Mouse (Mus musculus) embryo, embryonic 10 days (tissue): ENCODE measurements around the gene Best3.

Source experiments
- DNase-seq: peaks from one replicate; pipeline ENCODE4 v3.0.0-alpha.2; 2015; ENCODE audit warnings: low spot score

Best3 gene

DNA sequence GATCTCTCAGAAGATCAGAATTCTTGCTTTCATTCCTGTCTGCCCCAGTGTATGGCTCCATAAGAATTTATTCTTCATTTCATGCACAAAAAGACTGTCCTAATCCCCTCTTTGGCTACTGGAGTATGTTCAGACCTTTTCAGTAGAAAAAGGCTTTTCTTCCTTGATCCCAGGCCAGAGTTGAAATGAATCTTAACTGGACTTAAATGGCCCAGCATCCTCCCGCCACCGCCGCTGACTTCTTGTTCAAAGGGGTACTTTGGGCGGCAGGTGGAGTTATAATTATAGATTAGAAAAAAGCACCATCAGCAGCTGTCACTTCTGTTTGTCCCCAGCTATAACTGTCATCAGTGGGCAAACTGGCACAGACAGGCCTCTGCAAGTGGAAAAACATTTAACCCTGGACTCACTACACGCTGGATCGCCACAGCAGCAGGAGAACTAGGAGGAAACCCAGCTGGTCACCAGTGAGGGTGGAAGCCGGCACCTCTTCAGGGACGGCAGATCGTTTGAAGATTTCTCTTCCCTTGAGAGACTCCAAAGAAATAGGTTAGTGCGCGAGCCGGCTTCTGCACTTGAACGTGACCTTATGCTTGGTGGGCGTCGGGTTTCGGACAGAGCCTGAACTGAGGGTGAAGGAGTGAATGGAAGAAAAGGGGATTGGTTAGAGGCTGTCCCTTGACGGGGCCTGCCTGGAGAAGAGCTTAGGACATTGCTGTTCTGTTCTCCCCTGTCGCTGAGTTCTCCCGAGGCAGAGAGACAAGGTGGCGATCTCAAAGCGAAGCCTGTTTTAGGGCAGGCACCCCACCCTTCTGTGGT, at the start of gene Best3:
Best3 (plus strand) TSS at position 51 of the 819 bp plus-strand sequence.
- peak; percentile 31 for DNase-seq

GRCm38 (mm10) chr10:116943025-116943424, 43.1 kb upstream of the Best3 start:
- no peak for DNase-seq

- no peak for DNase-seq
These were observed 42.0 kb upstream of the Best3 start for GRCm38 (mm10) chr10:116944144-116944543.

DNA sequence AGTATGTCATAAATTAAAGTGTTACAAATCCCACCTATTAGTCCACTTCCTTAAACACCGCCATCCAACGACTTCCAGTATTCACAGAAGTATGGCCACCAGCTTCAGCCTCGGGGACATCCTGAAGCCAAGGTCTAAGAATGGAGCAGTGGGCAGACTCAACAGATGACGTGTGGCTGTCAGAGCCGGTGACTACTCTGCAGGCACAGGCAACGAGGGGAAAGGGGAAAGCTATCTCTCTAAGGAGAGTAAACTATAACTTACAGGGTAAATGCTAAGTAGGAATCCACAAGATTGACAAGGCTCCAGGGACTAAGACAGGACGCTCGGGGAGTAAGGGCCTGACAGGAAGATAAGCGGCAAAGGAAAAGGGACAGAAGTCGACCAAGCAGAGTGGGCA, 41.2 kb upstream of the Best3 start:
- no peak for DNase-seq

DNA sequence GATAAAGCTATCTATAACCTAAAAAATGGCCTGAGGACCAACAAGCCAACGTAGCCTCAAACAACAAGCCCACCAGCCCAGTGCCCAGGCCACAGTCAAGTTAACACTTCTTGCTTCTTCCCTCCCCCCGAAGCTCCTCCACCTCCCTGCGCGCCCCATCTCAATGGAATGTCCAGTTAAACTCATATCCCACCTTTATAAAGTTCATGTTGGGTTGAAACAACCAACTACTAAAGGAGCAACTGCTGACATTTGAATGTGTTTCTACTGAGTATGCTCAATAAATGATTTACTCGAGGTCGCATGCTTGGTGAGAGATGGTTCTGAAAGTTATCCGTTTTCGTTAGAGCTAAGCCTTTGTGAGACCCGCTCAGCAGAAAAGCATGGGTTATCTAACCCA, 37.7 kb upstream of the Best3 start:
- no peak for DNase-seq

DNA sequence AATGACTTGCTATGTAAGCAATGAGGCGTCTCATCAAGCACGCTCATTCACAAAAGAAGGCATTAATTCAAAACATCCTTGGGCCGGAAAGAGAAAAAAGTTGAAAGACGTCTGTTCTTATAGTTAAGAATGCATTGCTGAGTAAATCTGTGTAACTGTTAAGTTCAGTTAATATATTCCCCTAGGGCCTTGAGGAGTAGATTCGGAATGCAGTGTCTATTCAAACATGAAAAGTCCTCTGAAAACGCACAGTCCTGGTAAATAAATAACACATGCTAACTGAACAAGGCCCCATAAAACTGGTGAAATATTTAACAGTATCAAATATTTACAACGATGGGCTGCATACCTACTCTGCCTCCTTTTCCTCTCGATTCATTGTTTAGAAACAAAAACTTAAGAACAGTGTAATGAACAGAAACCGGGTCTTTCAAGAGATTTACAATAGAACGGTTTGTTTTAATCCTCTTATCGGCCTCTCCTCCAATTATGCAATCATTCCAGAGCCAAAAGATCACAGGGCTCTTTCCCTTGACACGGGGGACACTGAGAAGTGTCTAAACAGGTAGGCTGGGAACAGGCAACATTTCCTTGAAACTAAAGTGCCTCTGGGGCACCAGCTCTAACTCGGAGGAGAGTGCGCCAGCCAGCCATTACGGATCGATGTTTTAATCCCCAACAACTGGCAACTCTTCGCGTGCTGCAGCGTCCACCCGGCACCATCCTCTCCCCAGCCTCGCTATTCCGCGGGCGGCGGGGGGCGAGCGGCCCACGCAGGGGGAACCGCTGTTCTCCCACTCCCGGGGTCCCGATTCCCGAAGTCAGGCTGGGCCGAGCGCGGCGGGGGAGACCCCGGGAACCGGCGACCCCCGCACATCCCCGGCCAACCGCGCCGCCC, 36.8 kb upstream of the Best3 start:
- peak; percentile 74 for DNase-seq

- peak; percentile 88 for DNase-seq
These were observed 35.9 kb upstream of the Best3 start, which contains the start of gene Rab3ip for GRCm38 (mm10) chr10:116950009-116950769. Rab3ip (minus strand) TSS chr10:116950769.

GRCm38 (mm10) chr10:116950886-116951285, 35.2 kb upstream of the Best3 start:
- DNase-seq = no peak

GRCm38 (mm10) chr10:116955191-116955590, 30.9 kb upstream of the Best3 start:
- no peak for DNase-seq

- DNase-seq = no peak
These were observed 29.5 kb upstream of the Best3 start for GRCm38 (mm10) chr10:116956483-116957158.

- no peak for DNase-seq
These were observed 28.1 kb upstream of the Best3 start for GRCm38 (mm10) chr10:116957867-116958551.

DNA sequence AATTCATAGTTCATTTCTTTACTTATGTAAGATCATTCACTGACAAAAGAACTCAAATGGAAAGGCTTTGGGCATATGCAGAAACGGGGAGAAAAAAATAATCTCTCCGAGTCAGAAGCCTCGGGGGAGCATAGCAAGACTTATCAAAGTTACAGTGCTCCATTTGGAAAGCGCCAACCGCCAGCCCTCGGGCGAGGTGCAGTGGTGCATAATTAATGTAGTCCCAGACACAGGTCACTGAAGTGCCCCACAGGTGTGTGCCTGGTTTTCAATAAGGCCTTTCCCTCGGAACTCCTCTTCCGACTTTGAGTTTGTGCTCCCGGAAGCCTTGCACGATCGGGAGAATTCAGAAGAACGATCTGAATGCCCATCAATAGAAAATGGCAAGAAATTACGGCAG, 24.0 kb upstream of the Best3 start:
- DNase-seq = no peak

- no peak for DNase-seq
These were observed 23.3 kb upstream of the Best3 start for GRCm38 (mm10) chr10:116962803-116963202.

GRCm38 (mm10) chr10:116964084-116964483, 22.0 kb upstream of the Best3 start:
- no peak for DNase-seq

- DNase-seq = no peak
These were observed 21.5 kb upstream of the Best3 start for GRCm38 (mm10) chr10:116964571-116964970.

DNA sequence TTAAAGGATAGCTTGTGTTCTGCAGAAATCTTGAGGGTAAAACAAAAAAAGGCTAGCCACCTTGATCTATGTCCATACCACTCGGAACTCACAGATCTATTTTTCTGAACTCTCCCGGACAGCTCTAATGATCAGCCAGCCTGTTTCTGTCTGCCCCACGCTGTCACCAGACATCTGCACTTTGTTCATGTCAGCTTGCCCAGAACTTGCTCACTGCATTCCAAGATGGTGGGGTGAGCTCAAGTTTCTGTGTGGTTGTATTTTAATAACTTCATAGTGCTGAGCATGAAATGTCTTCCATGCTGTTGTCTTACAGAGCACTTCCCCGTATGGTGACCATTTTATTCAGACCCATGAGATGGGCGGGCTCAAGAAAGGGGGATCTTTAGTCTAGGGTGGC, 20.8 kb upstream of the Best3 start:
- peak; percentile 43 for DNase-seq

DNA sequence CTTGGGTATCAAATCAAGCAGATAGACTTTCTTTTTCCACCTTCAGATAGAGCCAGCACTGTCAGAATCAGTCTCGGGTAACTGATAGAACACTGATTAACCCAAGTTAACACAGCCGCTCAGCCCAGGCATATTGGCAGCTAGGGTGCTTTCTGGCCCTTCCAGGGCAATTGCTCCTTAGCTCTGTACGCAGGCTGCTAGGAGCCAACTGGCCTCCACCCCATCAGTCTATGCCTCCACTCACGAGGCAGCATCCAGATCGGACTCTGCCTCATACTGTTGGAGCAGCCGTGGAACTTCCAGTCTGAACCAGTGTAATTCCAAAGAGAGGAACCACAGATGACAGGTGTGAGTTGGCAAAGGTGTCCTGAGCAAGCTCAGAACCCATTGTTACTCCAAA, 20.0 kb upstream of the Best3 start:
- no peak for DNase-seq

GRCm38 (mm10) chr10:116968741-116969140, 17.4 kb upstream of the Best3 start:
- DNase-seq = no peak

- no peak for DNase-seq
These were observed 13.6 kb upstream of the Best3 start, which contains the start of gene Gm10271 for GRCm38 (mm10) chr10:116972509-116972908. Gm10271 (minus strand) TSS chr10:116972609.

DNA sequence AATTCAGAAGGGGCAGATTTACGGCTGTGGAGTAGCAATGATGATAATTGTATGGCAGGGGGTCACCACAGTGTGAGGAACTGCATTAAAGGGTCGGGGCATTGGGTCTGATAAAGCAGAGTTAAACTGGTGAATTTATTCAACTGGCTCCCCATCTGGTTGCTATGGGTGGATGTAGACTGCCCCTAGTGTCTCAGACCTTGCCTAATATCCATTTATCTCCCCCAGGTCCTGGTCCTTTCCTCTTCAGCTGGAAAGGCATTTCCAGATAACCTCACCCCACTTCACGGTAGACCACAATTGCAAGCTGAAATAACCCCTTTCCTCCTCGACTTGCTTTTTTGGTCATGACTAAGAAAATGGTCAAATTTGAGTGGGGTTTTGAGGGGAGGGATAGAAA, 8.7 kb upstream of the Best3 start:
- no peak for DNase-seq

- DNase-seq = no peak
These were observed 8.3 kb upstream of the Best3 start for GRCm38 (mm10) chr10:116977858-116978257.
